Mouse (Mus musculus): Measurements from ENCODE around the gene Abhd14a.

Abhd14a gene

DNA sequence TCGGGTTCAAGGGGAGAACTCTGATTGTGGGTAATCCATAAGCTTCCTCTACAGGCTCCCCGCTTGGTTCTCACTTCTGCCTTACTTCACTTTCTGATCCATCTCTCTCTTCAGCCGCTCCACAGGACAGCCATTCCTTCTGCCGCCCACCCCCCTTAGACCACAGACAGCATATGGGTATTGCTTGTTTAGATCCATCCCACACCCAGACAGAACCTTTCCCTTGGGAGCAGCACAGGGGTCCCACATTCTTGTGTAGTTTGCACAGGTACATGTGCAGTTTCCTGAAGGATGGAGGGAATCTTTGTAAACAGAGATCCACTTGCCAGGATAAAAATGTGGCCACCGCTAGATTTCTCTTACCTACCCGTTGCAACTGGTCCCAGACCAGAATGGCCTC is 4.9 kb upstream of the Abhd14a start:
- DNase-seq (ENCODE audit: low read depth, low spot score): no peak

DNA sequence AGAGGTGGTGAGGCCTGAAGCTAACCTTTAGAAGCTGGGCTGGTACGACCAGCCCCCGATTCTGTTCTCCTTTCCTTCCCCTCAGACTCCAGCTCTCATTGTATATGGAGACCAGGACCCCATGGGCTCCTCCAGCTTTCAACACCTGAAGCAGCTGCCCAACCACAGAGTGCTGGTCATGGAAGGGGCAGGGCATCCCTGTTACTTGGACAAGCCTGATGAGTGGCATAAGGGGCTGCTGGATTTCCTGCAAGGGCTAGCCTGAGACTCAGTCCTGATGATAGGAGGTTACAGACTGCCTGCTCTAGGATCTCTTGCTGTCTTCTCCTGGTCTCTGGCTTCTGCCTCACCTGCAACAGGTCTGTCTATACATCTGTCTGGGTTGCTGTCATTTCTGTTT is 4.4 kb upstream of the Abhd14a start:
- no peak for DNase-seq (ENCODE audit: low read depth, low spot score)

DNA sequence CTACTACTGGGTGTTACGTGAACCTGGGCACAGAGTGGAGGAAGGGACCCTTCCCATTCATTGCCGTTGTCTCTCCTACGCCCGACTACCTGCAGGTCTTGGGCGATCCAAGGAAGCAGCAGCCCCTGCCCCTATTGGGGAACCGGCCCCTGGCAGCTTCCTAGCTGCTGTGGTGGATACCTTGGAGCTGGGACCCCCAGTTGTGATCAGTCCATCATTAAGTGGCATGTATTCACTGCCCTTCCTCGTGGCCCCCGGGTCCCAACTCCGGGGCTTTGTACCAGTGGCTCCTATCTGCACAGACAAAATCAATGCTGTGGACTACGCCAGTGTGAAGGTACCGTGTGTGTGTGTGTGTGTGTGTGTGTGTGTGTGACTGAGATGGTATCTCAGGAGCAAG is 3.8 kb upstream of the Abhd14a start:
- no peak for DNase-seq (ENCODE audit: low read depth, low spot score)

DNA sequence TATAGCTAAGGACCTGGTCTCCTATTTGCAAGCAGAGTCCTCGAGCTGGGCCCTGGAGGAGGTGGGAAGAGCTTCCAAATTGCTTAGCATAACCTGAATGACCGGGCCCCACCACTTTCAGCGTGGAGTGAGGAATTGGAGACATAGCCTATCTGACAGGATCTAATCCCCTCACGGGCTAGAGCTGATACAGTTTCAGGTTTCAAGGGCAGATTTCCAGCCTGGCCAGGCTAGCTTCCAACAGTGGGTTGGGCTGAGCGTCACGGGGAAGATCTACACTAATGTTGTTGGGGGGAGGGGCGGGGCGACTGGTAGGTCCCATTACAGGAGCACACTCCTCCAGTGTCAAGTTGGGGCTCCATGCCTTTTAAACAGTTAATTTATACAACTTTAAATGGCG is 3.2 kb upstream of the Abhd14a start:
- peak; percentile 72 for DNase-seq (ENCODE audit: low read depth, low spot score)

- DNase-seq (ENCODE audit: low read depth, low spot score): no peak
These were observed 2.5 kb upstream of the Abhd14a start for GRCm38 (mm10) chr9:106449947-106450346.

- DNase-seq (ENCODE audit: low read depth, low spot score): peak; percentile 75
These were observed 1.1 kb upstream of the Abhd14a start for GRCm38 (mm10) chr9:106448498-106449031.

GRCm38 (mm10) chr9:106447951-106448350 is 473 bp upstream of the Abhd14a start:
- no peak for DNase-seq (ENCODE audit: low read depth, low spot score)

- DNase-seq (ENCODE audit: low read depth, low spot score): no peak
These were observed 2.6 kb downstream of the Abhd14a start for GRCm38 (mm10) chr9:106444836-106445235.

DNA sequence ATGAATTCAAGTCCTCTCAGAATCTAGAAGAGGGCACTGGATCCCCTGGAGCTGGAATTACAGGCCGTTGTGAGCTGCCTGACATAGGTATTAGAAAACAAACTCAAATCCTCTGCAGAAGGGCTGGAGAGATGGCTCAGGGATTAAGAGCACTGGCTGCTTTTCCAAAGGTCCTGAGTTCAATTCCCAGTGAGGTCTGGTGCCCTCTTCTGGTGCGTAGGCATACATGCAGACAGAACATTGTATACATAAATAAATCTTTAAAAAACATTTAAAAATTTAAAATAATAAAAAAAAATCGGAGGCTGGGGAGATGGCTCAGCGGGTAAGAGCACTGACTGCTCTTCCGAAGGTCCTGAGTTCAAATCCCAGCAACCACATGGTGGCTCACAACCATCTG is 4.8 kb downstream of the Abhd14a start:
- no peak for DNase-seq (ENCODE audit: low read depth, low spot score)

DNA sequence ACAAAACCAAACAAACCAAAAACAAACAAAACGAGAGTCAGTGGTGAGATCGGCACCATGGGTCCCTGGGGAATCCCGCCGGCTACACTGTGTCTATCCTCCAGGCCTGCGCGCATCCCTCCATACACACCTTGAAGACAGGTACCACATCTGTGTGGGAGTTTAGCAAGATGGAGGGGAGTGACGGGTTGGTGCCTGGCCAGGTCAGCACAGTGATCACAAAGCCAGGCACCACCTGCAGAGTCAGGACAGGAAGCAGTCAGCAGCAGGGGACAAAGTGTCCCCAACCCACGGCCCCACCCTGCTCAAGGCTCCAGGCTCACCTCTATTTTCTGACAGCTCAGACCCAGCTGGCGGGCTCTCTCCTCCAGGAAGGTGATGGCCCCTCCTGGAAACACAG is 10.9 kb downstream of the Abhd14a start:
- no peak for DNase-seq (ENCODE audit: low read depth, low spot score)

GRCm38 (mm10) chr9:106433389-106433788 is 14.1 kb downstream of the Abhd14a start:
- no peak for DNase-seq (ENCODE audit: low read depth, low spot score)

- DNase-seq (ENCODE audit: low read depth, low spot score): no peak
These were observed 17.5 kb downstream of the Abhd14a start for GRCm38 (mm10) chr9:106430015-106430264.

DNA sequence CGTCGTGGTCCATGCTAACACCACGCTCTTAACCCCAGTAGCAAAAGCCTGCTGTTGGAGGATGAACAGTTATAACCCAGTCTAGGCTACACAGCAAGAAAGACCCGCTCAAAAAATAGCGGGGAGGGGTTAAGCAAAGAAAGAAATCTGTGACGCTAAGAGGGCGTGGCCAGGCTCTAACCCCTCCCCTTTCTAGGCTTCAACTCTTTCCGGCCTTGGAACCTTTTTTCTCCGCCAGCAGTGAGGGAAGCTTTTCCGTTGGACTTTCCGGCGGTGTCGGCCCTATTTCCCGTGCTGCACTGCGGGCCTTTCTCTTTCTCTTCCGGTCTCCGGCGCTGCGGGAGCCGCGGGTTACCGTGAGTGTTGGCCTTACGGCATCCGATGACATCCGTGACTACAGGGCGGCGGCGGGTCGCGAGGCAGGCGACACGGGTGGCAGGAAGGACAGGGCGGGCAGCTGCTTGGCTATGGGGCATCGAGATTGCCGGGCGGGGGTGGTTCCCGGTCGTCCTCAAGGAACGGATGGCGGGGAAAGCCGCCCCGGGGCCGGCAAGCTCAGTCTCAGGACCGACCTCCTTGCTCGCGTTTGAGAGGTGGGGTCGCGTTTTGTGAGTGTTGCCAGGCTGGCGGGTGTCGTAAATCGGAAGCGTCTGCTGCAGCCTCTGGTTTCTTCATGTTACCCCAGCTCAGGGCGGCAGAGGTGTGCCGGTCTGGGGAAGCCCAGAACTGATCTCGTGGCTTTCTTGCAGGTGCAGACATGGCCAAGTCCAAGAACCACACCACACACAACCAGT is 18.1 kb downstream of the Abhd14a start, which contains the start of gene Rpl29:
Gene Rpl29, plus strand, starts transcription at position 234 of the 794 bp plus-strand sequence.
- DNase-seq (ENCODE audit: low read depth, low spot score): peak; percentile 98

- no peak for DNase-seq (ENCODE audit: low read depth, low spot score)
These were observed 18.7 kb downstream of the Abhd14a start for GRCm38 (mm10) chr9:106428719-106429220.

DNA sequence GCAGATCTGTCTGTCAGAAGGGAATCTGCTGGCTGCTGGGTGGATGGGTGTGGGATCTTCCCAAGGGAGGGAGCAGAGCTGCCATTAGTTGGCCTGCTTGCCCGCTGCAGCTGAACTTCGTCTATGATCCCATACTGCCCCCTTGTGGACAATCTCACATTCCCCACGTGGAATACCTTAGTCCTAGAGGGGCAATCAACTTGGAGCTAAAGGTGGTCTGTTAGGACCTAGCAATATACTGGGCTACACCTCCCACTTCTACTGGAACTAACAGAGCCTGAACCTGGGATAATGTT is 25.7 kb downstream of the Abhd14a start:
- peak; percentile 92 for DNase-seq (ENCODE audit: low read depth, low spot score)

DNA sequence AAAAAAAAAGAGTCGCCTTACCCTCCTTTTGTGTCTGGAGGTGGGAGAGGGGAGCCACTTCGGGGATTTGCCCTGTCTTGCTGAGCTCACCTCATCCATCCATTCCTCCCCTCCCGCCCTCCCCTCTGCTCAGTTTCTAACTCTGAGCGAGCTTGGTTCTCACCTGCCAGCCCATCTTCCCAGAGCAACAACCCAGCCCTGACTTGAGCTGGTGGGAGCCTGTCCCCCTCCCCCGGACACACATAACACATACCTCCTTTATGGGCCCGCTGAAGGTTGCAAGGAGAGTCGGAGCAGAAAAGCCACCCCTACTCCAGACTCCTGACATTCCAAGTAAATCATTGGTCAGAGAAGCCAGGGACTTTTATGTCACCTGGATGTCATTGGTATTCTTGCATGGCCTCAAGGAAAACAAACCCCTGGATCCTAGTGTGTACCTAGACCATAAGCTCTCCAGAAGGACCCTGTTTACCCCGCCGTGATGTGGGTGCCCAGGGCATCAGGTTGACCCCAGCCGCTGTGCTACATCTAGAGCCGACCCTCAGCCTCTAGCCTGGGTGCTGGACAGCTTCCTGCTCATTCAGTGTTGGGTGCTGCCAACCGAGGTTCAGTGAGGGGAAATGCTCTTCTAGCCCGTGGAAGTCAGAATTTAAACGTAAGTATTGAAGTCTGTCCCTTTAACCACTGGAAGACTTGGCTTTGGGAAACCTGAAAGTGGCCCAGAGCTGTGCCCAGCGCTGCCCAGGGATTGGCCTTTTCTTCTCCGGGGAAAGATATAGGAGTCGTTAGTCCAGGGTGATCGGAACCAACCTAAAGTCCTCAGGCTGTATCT is 26.2 kb downstream of the Abhd14a start:
- no peak for DNase-seq (ENCODE audit: low read depth, low spot score)

DNA sequence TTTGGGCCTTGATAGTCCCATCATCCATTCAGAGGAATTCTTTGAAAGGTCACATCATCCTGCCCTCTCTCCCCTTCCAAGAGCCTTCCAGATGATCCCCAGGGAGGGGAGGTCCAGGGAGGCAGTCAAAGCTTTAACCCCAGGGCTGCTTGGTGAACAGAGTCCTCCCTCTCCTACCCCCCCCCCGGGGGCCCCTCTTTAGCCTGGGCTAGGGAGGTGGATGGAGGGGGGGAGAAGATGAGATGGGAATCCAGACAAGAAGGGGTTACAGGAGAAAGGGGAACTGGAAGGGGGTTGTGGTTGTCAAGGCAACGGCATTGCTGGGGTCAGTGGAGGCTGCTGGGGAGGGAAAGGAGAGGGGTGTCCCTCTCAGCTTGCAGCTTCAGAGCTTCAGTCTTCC is 26.9 kb downstream of the Abhd14a start:
- DNase-seq (ENCODE audit: low read depth, low spot score): no peak

DNA sequence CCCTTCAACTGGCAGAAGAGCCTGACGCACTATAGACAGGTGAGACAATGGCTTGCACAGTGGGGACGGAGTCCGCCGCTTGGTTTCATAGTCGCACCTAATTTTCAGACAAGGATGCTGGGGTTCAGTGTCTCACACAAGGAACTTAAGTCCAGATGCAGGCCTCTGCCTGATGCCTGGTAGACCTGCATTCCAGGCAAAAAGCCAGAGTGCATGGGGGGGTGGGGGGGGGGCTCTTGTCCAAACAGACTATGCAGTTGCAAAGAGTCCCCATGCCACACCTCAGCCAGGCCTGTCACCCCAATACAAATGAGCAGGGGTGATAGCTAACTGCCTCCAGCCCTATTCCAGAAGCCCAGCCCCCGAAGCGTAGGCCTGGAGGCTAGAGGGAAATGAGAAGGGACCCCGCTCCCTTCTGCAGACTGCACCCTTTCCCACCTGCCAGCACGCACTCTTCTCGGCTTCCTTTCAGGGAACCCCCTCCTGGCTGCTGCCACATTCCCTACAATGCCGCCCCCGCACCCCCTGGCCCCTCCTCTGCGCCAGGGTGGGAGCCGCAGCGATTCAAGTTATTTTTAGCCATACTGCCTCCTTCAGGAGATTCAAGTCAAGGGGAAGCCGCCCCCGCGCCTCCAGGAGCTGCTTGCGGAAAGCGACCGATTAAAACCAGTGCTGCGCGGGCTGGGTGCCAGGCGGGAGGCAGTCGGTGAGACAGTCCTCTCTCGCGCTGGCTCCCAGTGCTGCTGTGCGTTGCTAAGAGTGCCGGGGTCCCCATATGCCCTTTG is 29.4 kb downstream of the Abhd14a start:
- peak; percentile 76 for DNase-seq (ENCODE audit: low read depth, low spot score)

- no peak for DNase-seq (ENCODE audit: low read depth, low spot score)
These were observed 30.7 kb downstream of the Abhd14a start for GRCm38 (mm10) chr9:106416826-106417225.

DNA sequence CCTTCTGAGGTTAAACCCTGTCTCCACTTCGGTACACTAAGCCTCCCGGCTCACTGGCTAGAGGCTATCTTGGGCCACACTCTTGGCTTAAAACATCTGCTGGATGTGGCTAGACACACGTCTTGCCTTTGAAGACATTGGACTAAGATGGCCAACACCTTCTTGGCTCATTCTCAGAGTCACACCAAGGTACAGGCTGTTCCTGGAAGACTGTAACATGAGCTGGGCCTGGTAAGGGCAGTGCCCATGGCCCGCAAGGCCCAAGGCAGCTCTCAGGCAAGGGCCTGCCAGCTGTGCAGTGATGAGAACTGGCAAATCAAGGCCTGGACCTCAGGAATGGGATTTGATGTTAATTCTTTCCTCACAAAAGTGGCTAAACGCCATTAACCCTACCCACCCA is 33.9 kb downstream of the Abhd14a start:
- no peak for DNase-seq (ENCODE audit: low read depth, low spot score)

GRCm38 (mm10) chr9:106412210-106412609 is 35.3 kb downstream of the Abhd14a start:
- no peak for DNase-seq (ENCODE audit: low read depth, low spot score)

GRCm38 (mm10) chr9:106411729-106412128 is 35.7 kb downstream of the Abhd14a start:
- no peak for DNase-seq (ENCODE audit: low read depth, low spot score)
